Mouse (Mus musculus): Measurements from ENCODE around the gene Clec11a. TPM values are rescaled to one million over a fixed set of nuclear protein-coding genes. Genes with fewer than 3 reads are reported as not detected.

The Clec11a gene
- polyA plus RNA-seq, 1 experiment from 2014 or later, result 3.6 TPM

GRCm38 (mm10) chr7:44254930-44255329 is 51.8 kb downstream of the Clec11a start:
- WGBS, result 87% methylated on average over 6 of the region's 6 CpGs
- Histone ChIP-seq H3K27ac (ENCODE audit: low read depth, low read length) (no peak overlapping the region), H3K27me3 (replicated peaks; ENCODE audit: control insufficient read depth, insufficient read depth, low read length) (no peaks in the 10 kb centered on the region), H3K36me3 (ENCODE audit: control insufficient read depth, insufficient read depth, low read length) (peaks cover 20% of the 10 kb centered on the region), H3K9me3 (ENCODE audit: control insufficient read depth, low read length) (no peaks in the 10 kb centered on the region), H3K4me1 (ENCODE audit: control insufficient read depth, insufficient read depth, low read depth, low read length) (0 out of 2 replicates have a peak, but pooled peaks cover under 1% of the 10 kb centered on the region), H3K4me3 (ENCODE audit: low read length) (no peak overlapping the region), H3K9ac (ENCODE audit: low read depth, low read length) (no peak overlapping the region), H3K4me2 (ENCODE audit: low read length) (no peak overlapping the region)
- no peak for ATAC-seq

- Histone ChIP-seq H3K36me3 (ENCODE audit: control insufficient read depth, insufficient read depth, low read length) (peaks cover 33% of the 10 kb centered on the region), H3K27me3 (replicated peaks; ENCODE audit: control insufficient read depth, insufficient read depth, low read length) (no peaks in the 10 kb centered on the region), H3K9me3 (ENCODE audit: control insufficient read depth, low read length) (no peaks in the 10 kb centered on the region), H3K4me3 (ENCODE audit: low read length) (no peak overlapping the region), H3K4me1 (ENCODE audit: control insufficient read depth, insufficient read depth, low read depth, low read length) (peaks cover 11% of the 10 kb centered on the region), H3K27ac (ENCODE audit: low read depth, low read length) (no peak overlapping the region), H3K4me2 (ENCODE audit: low read length) (no peak overlapping the region), H3K9ac (ENCODE audit: low read depth, low read length) (no peak overlapping the region)
- peak; percentile 15; the same call in 1 of the 2 replicates for ATAC-seq
- WGBS, result 67% methylated on average over 15 of the region's 15 CpGs
Observed at GRCm38 (mm10) chr7:44253023-44253616, 53.6 kb downstream of the Clec11a start.

Other genes with a start within 250 kb of the Clec11a start
- gene Klk1b21, start 204.6 kb downstream of the Clec11a start, polyA plus RNA-seq (2015; fragmentation: Nextera tagmentation; extraction: Ambion mirVana), result not detected in 2 replicates
- not detected in 2 replicates for gene Klk1b22, start 194.2 kb downstream of the Clec11a start, polyA plus RNA-seq (2015; fragmentation: Nextera tagmentation; extraction: Ambion mirVana)
- gene Klk1b16, start 170.1 kb downstream of the Clec11a start, polyA plus RNA-seq (2015; fragmentation: Nextera tagmentation; extraction: Ambion mirVana), result not detected in 2 replicates
- gene Klk1b24, start 118.7 kb downstream of the Clec11a start, polyA plus RNA-seq (2015; fragmentation: Nextera tagmentation; extraction: Ambion mirVana), result not detected in 2 replicates
- not detected in 2 replicates for gene Klk1b3, start 108.7 kb downstream of the Clec11a start, polyA plus RNA-seq (2015; fragmentation: Nextera tagmentation; extraction: Ambion mirVana)
- not detected in 2 replicates for gene Klk1b4, start 99.5 kb downstream of the Clec11a start, polyA plus RNA-seq (2015; fragmentation: Nextera tagmentation; extraction: Ambion mirVana)
- gene Klk1b5, start 91.0 kb downstream of the Clec11a start, polyA plus RNA-seq (2015; fragmentation: Nextera tagmentation; extraction: Ambion mirVana), result not detected in 2 replicates
- not detected in 2 replicates for gene Klk1, start 81.5 kb downstream of the Clec11a start, polyA plus RNA-seq (2015; fragmentation: Nextera tagmentation; extraction: Ambion mirVana)
- gene Gm36864, start 70.7 kb downstream of the Clec11a start, polyA plus RNA-seq (2015; fragmentation: Nextera tagmentation; extraction: Ambion mirVana), result 0.15 TPM in 1 of 2 replicates, not detected in the other
- gene 1700028J19Rik, start 60.2 kb downstream of the Clec11a start, polyA plus RNA-seq (2015; fragmentation: Nextera tagmentation; extraction: Ambion mirVana), result 0.67 and 1.7 TPM in 2 replicates
- gene 2410002F23Rik, start 60.2 kb downstream of the Clec11a start, polyA plus RNA-seq (2015; fragmentation: Nextera tagmentation; extraction: Ambion mirVana), result 216 and 218 TPM in 2 replicates
- 0.12 TPM in 1 of 2 replicates, not detected in the other for gene Acp4, start 49.5 kb downstream of the Clec11a start, polyA plus RNA-seq (2015; fragmentation: Nextera tagmentation; extraction: Ambion mirVana)
- gene Gm15517, start 45.5 kb downstream of the Clec11a start, polyA plus RNA-seq (2015; fragmentation: Nextera tagmentation; extraction: Ambion mirVana), result not detected in 2 replicates
- gene Shank1, start 3.4 kb upstream of the Clec11a start, polyA plus RNA-seq (2015; fragmentation: Nextera tagmentation; extraction: Ambion mirVana), result 33.1 and 33.6 TPM in 2 replicates
- 74.8 and 75.6 TPM in 2 replicates for gene Syt3, start 77.2 kb upstream of the Clec11a start, polyA plus RNA-seq (2015; fragmentation: Nextera tagmentation; extraction: Ambion mirVana)
- 3.6 and 3.8 TPM in 2 replicates for gene 1700008O03Rik, start 78.9 kb upstream of the Clec11a start, polyA plus RNA-seq (2015; fragmentation: Nextera tagmentation; extraction: Ambion mirVana)
- 12.4 and 12.6 TPM in 2 replicates for gene Lrrc4b, start 122.1 kb upstream of the Clec11a start, polyA plus RNA-seq (2015; fragmentation: Nextera tagmentation; extraction: Ambion mirVana)
- gene Aspdh, start 158.5 kb upstream of the Clec11a start, polyA plus RNA-seq (2015; fragmentation: Nextera tagmentation; extraction: Ambion mirVana), result 3.1 and 3.9 TPM in 2 replicates
- gene Josd2, start 161.1 kb upstream of the Clec11a start, polyA plus RNA-seq (2015; fragmentation: Nextera tagmentation; extraction: Ambion mirVana), result 42.5 and 46.2 TPM in 2 replicates
- 145 and 150 TPM in 2 replicates for gene Emc10, start 189.6 kb upstream of the Clec11a start, polyA plus RNA-seq (2015; fragmentation: Nextera tagmentation; extraction: Ambion mirVana)
- 20.4 and 23.7 TPM in 2 replicates for gene Fam71e1, start 189.7 kb upstream of the Clec11a start, polyA plus RNA-seq (2015; fragmentation: Nextera tagmentation; extraction: Ambion mirVana)
- gene Mybpc2, start 217.8 kb upstream of the Clec11a start, polyA plus RNA-seq (2015; fragmentation: Nextera tagmentation; extraction: Ambion mirVana), result 0.14 and 0.15 TPM in 2 replicates
- gene Spib, start 225.2 kb upstream of the Clec11a start, polyA plus RNA-seq (2015; fragmentation: Nextera tagmentation; extraction: Ambion mirVana), result not detected in 2 replicates
- 20.5 and 26.3 TPM in 2 replicates for gene Pold1, start 241.9 kb upstream of the Clec11a start, polyA plus RNA-seq (2015; fragmentation: Nextera tagmentation; extraction: Ambion mirVana)
- 62.0 and 66.1 TPM in 2 replicates for gene Nr1h2, start 247.0 kb upstream of the Clec11a start, polyA plus RNA-seq (2015; fragmentation: Nextera tagmentation; extraction: Ambion mirVana)

All from hindbrain, embryonic 16.5 days (tissue).